Mouse (Mus musculus) central nervous system, embryonic 18 days (tissue): ENCODE results near the gene Mt1. TPM values are rescaled to one million over a fixed set of nuclear protein-coding genes. Genes with fewer than 3 reads are reported as not detected.

Experiments
- polyA plus RNA-seq: library from polyadenylated mRNA; depleted of rRNA; stranded (reverse); fragments of >200 nt; gene quantifications from 2 replicates; pipeline ENCODE4 v1.2.3, GENCODE M21; 2012; rRNA removed

Gene Mt1
- polyA plus RNA-seq = 129 and 265 TPM in 2 replicates

GRCm38 (mm10) chr8:94178857-94179712 lies at the start of gene Mt1:
Mt1 (plus strand) TSS chr8:94179082.

GRCm38 (mm10) chr8:94136933-94137332 lies 41.9 kb upstream of the Mt1 start, which contains the start of gene Mt4:
Mt4 (plus strand) TSS chr8:94137197.

GRCm38 (mm10) chr8:94152513-94153300 lies 26.2 kb upstream of the Mt1 start, which contains the start of gene Mt3:
Mt3 (plus strand) TSS chr8:94152607.

GRCm38 (mm10) chr8:94172075-94172808 lies 6.6 kb upstream of the Mt1 start, which contains the start of gene Mt2:
Mt2 (plus strand) TSS chr8:94172664.

GRCm38 (mm10) chr8:94214252-94215173 lies 35.6 kb downstream of the Mt1 start, which contains the start of gene Nup93:
Nup93 (plus strand) TSS chr8:94214564.

Other genes with a start within 250 kb of the Mt1 start
- gene Amfr, start 166.2 kb upstream of the Mt1 start, polyA plus RNA-seq = 94.1 and 95.6 TPM in 2 replicates
- 58.2 and 66.2 TPM in 2 replicates for gene Nudt21, start 142.1 kb upstream of the Mt1 start, polyA plus RNA-seq
- 17.8 and 17.9 TPM in 2 replicates for gene Ogfod1, start 141.9 kb upstream of the Mt1 start, polyA plus RNA-seq
- gene Bbs2, start 80.2 kb upstream of the Mt1 start, polyA plus RNA-seq = 54.6 and 58.2 TPM in 2 replicates
- 0.32 TPM in 1 of 2 replicates, not detected in the other for gene Mt4, start 41.9 kb upstream of the Mt1 start, polyA plus RNA-seq
- gene Mt3, start 26.5 kb upstream of the Mt1 start, polyA plus RNA-seq = 311 and 364 TPM in 2 replicates
- gene Mt2, start 6.4 kb upstream of the Mt1 start, polyA plus RNA-seq = 56.7 and 224 TPM in 2 replicates
- gene Nup93, start 35.5 kb downstream of the Mt1 start, polyA plus RNA-seq = 42.7 and 46.6 TPM in 2 replicates
- gene Slc12a3, start 150.1 kb downstream of the Mt1 start, polyA plus RNA-seq = 0.17 and 0.37 TPM in 2 replicates
- 61.6 and 63.6 TPM in 2 replicates for gene Herpud1, start 207.4 kb downstream of the Mt1 start, polyA plus RNA-seq